In the genomic region with DNA sequence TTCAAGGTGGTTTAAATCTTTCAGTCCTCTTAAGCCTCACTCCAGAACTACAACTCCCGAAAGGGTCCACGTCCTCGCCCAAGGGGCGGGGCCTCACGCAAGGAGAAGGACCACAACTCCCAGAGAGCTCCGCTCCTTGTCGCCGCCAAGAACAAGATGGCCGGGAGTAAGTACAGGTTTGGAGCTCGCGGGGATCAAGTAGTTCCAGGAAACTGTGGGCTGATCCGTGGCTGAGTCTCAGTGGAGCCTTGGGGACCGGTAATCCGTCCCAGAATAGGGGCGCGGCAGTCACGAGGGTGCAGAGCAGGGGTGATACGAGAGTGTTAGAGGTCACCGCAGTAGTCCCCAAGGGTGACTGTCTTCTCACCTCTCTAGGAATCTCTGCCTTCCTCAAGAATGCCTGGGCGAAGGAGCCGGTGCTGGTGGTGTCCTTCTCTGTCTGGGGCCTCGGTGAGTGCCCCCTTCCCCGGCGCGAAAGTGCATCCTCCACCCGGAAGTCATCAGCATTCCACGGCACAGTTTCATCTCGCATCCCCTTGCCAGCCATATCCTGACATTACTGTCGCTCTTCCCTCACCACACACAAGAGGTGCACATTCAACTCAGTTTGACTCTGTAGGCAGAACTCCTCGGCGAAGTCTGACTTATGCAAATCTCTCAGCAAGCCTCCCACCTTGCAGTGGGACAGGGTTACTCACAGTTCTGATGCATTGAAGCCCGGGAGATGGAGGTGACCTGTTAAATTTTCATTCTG, we compare ENCODE assay signal across 8 mouse cellular contexts. TPM values are rescaled to one million over a fixed set of nuclear protein-coding genes. Genes with fewer than 3 reads are reported as not detected.
DNase-seq lines count a peak whose midpoint lies in the region; ATAC-seq and TF ChIP-seq lines count a peak whose summit lies in the region.

Ndufa3 (plus strand) TSS at position 132 of the 754 bp plus-strand sequence.

- no peak for TF ChIP-seq CTCF in gastrocnemius, adult 2 months (IDR thresholded peaks at IDR 0.05)
- no peak; the same call in 1 of the 2 replicates for TF ChIP-seq CTCF in hindbrain, postnatal 0 days (IDR thresholded peaks at IDR 0.05; ENCODE audit: low read depth)
- no peak for TF ChIP-seq CTCF in left cerebral cortex, adult 2 months (IDR thresholded peaks at IDR 0.05)

- peak within 1 kb of the TSS; percentile 86 for H3K9ac ChIP-seq in hindbrain, postnatal 0 days (replicated peaks; ENCODE audit: low read length)

- H3K36me3 ChIP-seq in hindbrain, postnatal 0 days (ENCODE audit: insufficient read depth, low read length): peaks cover 14% of the 10 kb centered on the region; the same call in 1 of the 2 replicates

- peak within 1 kb of the TSS; percentile 82 for H3K4me2 ChIP-seq in hindbrain, postnatal 0 days (ENCODE audit: low read depth, low read length)

- H3K9me3 ChIP-seq in hindbrain, postnatal 0 days (ENCODE audit: low read length): no peaks in the 10 kb centered on the region

- intact Hi-C loops in gastrocnemius, adult 2 months (cut with DNase I): loop anchor here (5.0 to 10.0 kb wide), 2 partner anchors 285 to 517 kb away; partner anchors contain the start of genes Cacng7 and Leng8
- intact Hi-C loops in left cerebral cortex, adult 2 months (cut with DNase I): loop anchor here (1.0 kb wide), 1 partner anchor 12 kb away; the partner anchor contains the start of genes Prpf31 and Tfpt

- peak; percentile 92 for DNase-seq in gastrocnemius, adult 2 months
- peak; percentile 97 for DNase-seq in hindbrain, postnatal 0 days (ENCODE audit: low spot score)
- peak; percentile 83 to 89 for DNase-seq in left cerebral cortex, adult 2 months (ENCODE audit: extremely low spot score in 1 of 2, low spot score in 2 of 2)
- peak; percentile 87 to 88 for DNase-seq in right cerebral cortex, adult 2 months (ENCODE audit: low spot score in 2 of 2)
- peak; percentile 77 to 88 for DNase-seq in urinary bladder, postnatal 36 days (ENCODE audit: low spot score in 2 of 2)

- peak within 1 kb of the TSS; percentile 92 for H3K27ac ChIP-seq in gastrocnemius, adult 2 months
- H3K27ac ChIP-seq in hindbrain, postnatal 0 days: peak within 1 kb of the TSS; percentile 87
- peak within 1 kb of the TSS; percentile 90 for H3K27ac ChIP-seq in left cerebral cortex, adult 2 months

- peaks cover 5% of the 10 kb centered on the region; the same call in 1 of the 2 replicates for H3K4me1 ChIP-seq in hindbrain, postnatal 0 days (ENCODE audit: insufficient read depth, low read length)

- ATAC-seq in activated CD4-positive, CD25-positive, alpha-beta regulatory T cell, adult 4 months: peak; percentile 99
- ATAC-seq in common myeloid progenitor, adult 5-6 weeks (replicated peaks; ENCODE audit: low read depth, poor library complexity, severe bottlenecking): peak; percentile 99
- ATAC-seq in hindbrain, postnatal 0 days: peak; percentile 96
- peak; percentile 100 for ATAC-seq in megakaryocyte, adult 5-6 weeks (ENCODE audit: poor library complexity, severe bottlenecking)

- 2% methylated on average over 32 of the region's 32 CpGs for WGBS in hindbrain, postnatal 0 days

- peak within 1 kb of the TSS; percentile 83 for H3K4me3 ChIP-seq in gastrocnemius, adult 2 months
- peak within 1 kb of the TSS; percentile 86 for H3K4me3 ChIP-seq in hindbrain, postnatal 0 days (ENCODE audit: low read length)
- H3K4me3 ChIP-seq in left cerebral cortex, adult 2 months: peak within 1 kb of the TSS; percentile 90

- no peaks in the 10 kb centered on the region for H3K27me3 ChIP-seq in hindbrain, postnatal 0 days (ENCODE audit: insufficient read depth, low read length)

RNA-seq across cellular contexts. Expression of gene Ndufa3, which starts in this region (rescaled TPM):
- polyA plus RNA-seq in activated CD4-positive, CD25-positive, alpha-beta regulatory T cell, adult 4 months (2017; shearing (Covaris generic)): 100 to 1,000 TPM; 684 to 742 TPM
- 132 and 142 TPM in 2 replicates for total RNA-seq in common myeloid progenitor, adult 5-6 weeks (2017)
- 1,000 to 10,000 TPM in 1 of 2 experiments, 100 to 1,000 TPM in 1; 931 to 1,252 TPM for total RNA-seq in gastrocnemius, adult 2 months (2021)
- 235 and 572 TPM in 2 replicates for total RNA-seq in hindbrain, postnatal 0 days (2014; rRNA removed)
- polyA plus RNA-seq in hindbrain, postnatal 0 days (2015; fragmentation: Nextera tagmentation; extraction: Ambion mirVana): 664 and 717 TPM in 2 replicates
- total RNA-seq in left cerebral cortex, adult 2 months (2021): 100 to 1,000 TPM; 490 to 497 TPM
- total RNA-seq in megakaryocyte, adult 5-6 weeks (2015): 263 and 351 TPM in 2 replicates
- 273 and 274 TPM in 2 replicates for total RNA-seq in megakaryocyte, adult 5-6 weeks (2017)

Comparison
In these comparisons a context has a peak if more than half of its experiments do, and no peak if none do; other contexts are left out.
1. Peak in every context shown above with its lines: DNase-seq, ATAC-seq, H3K4me3 ChIP-seq and H3K27ac ChIP-seq.